Mouse (Mus musculus) left cerebral cortex, adult 9 months (tissue): ENCODE measurements around the gene Fam167b.

Source experiments
- DNase-seq, 2 experiments: peaks; one replicate each; pipeline ENCODE4 v3.0.0; 2022; ENCODE audit warnings: low spot score in 2 of 2

Gene Fam167b

DNA sequence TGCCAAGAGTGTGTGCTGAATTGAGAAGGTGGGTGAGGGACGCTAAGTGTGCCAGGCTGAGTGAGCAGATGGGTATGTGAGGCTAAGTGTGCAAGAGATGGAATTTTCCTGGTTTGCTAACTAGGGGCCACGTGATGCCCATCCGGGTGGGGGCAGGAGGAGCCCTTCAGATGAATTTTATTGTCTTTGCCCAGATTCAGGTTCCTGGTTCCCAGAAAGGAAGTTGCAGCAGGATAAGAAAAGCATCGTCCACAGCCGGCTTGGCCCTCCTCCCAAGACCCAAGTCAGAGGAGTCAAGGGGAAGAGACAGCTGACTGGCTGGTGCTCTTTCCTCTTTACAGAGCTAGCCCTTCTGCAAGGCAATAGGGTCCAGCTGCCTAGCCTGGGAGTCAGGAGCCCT is at the start of gene Fam167b:
Fam167b (minus strand) TSS at position 84 of the 400 bp plus-strand sequence.
- DNase-seq: peak in 1 of 2 experiments; percentile 20

DNA sequence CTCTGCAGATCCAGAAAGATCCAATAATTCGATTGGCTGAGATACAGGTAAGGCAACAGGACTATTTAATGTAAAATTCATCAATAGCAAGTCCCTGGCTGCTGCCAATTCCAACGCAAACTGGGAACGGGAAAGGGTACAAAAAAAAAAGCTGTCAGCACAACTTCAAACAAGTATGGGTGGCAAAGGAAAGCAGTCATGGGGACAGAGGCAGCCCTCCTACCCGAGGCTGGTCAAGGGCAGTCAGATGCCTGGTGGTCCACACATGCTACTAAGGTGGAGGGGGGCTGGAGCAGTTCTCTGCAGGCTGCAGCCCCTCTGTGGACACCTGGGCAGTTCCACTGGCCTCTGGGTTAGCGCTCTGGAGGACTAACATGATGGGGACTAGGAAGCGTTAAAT is 47.7 kb upstream of the Fam167b start:
- DNase-seq: no peak

DNA sequence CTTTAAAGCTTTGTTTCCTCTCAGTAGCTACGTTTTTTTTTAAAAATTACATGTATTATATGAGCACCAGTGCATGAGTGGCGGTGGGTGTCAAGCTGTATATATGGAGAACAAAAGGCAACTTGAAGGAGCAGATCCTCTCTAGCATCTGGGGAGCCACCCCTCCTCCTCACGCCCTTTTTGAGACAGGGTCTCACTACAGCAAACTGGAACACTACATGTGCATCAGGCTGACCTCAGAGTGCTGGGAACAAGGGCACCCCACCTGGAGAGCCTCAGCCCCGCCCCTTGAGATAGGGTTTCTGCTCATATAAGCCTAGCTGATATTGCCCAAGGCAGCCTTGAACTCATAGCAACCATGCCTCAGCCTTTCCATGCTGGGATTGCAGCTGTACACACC is 47.1 kb upstream of the Fam167b start:
- DNase-seq: no peak

DNA sequence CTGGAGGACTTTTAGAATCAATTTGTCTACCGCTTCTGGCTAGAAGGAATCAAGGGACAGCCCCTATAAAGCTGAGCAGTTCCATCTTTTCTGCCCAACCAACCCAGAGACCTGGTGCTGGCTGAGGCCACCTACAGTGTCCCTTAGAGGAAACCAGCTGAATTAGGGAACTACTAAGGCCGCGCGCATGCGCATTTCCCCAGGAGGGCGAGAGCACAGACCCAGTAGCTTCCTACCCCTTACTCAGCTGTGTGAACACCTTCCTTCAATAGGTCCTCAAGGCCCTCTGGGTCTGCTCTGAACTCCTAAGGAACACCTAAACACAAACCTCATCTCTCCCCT is 46.7 kb upstream of the Fam167b start:
- peak in 1 of 2 experiments; percentile 66 for DNase-seq

DNA sequence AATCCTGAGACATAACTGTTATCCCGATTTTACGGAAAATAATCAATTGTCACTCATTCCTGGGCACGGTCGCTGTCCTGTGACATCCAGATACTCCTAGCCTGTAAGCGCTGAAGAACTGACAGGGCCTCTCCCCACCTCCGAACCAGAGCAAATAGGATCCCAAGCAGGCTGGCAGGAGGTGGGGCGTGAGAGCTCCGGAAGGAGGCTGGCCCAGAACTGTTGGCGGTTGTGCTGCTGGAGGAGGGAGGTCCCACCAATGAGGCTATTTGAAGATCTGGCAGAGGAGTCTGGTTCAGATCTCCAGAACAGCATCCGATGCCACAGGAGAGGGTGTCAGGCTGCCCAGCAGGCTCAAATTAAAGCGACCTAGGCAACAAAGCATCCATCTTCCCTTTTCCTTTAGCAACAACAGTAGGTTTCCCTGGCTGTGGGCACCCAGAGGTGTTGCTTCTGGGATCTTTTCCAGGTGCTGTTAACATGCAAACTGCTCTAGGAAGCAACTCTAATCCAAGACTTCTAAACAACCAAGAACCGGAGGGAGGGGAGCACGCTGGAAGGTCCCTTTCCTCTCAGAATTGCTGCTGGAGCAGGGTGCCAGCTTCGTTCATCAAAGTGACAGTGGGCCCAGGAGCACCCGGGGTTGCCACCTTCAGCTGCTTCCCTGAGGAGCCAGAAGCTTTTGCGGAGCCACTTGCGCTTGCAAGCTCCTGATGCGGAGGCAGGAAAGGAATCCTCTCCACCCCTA is 46.1 kb upstream of the Fam167b start:
- DNase-seq: peak; percentile 90 to 91

DNA sequence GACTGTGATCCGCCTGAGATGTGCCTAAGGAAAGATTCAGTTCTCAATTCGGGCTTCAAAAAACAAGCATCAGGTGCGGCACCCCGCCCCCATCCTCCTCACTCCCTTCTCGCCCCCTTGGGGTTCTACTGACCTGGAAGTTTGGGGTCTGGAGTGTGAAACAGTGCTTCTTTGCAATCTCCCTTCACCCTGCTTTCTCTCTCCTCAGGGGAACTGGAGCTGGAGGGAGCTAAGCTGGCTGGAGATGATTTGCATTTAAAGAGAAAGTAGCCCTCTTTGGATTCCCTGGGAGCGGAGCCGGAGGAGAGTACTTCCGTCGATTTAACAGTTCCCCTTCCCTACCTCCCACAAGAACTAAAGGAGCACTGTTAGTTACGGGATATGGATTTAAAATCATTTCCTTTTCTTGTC is 45.3 kb upstream of the Fam167b start, which contains the start of gene Ccdc28b:
Ccdc28b (minus strand) TSS at position 267 of the 411 bp plus-strand sequence.
- peak in 1 of 2 experiments; percentile 69 for DNase-seq

DNA sequence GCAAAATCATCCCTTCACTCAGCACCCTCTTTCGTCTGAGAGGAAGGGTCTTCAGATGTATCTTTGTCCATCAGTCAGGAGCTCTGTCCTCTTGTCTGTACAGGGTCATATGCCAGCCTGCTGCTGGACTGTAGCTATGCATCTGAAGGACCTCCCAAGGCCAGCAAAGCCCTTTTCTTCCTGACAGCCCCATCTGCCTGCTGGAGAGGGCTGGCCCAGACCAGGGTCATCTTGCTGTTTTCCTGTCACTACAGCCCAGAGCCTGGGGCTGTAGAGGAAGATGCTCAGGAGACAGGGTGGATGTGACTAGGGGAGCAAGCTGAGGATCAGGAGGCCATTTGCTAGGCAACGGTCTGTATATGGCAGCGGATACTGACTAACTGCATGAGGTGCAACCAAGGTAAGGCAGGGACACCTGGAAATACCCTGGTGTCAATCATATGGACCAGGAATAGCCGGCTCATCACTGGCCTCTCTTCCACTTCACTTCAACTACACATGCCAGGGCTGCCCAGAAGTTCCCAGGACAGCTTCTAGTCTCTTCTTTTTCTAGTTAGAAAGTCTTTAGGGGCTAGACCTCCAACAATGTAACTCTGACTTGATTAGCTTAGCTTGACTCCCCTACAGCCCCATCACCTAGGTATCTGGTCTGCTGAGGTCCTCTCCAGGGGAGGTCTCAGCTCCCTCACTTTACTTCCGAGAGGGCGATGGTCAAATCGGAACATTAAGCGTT is 44.6 kb upstream of the Fam167b start:
- DNase-seq: no peak

DNA sequence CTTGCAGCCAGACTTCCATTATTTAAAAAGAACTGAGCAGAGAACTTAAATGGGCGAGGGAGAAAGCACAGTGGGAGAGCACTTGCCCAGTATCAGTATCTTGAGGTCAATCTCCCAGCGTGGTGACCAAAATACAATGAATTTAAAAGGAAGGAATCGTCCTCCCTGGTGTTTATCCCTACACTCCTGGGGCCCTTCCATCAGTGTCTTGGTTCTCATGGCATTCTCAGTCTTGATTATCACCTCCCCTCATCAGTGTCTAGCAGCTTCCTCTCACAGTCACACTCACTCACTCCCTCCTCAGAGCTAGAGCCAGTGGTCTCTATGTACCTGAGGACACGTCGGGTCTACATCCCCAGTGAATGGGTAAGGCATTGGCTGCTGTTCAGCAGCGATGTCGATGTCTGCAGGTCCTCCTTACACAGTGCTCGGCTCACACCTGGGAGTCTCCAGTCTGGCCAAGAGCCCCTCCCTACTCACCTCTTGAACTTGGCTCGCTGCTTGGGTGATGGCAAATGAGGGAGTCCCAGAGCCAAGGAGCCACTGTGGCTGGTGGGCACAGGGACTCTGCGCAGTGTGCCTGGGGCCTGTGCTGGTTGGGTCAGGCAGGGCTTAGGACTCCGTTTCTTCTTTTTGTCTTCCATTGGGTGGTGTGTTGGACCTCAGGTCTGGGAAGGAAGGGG is 43.9 kb upstream of the Fam167b start:
- DNase-seq: no peak

DNA sequence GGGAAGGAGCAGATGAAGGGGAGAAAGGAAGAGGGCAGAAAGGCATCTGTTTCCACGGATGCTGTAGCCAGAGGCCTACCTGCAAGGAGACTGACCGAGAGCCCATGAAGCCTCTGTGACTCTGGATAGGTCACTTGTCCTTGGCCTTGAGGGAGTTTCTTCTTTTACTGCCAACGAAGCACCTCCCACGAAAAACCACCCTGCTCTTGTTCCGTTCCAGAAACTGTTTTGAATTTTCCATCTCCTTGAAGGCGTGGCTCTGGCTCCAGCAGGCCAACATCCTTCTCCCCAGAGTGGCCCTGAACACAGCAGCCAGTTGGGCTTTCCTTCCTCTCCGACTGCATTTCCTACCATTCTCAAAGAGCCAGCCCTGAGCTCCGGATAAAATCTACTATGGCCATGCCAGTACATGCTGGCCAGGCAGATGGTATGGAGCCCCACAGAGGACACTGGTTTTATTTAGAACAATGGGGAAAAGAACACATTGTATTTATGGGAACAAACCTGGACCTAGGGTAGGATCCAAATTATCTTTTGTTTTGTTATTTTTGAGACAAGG is 43.0 kb upstream of the Fam167b start:
- DNase-seq: no peak

DNA sequence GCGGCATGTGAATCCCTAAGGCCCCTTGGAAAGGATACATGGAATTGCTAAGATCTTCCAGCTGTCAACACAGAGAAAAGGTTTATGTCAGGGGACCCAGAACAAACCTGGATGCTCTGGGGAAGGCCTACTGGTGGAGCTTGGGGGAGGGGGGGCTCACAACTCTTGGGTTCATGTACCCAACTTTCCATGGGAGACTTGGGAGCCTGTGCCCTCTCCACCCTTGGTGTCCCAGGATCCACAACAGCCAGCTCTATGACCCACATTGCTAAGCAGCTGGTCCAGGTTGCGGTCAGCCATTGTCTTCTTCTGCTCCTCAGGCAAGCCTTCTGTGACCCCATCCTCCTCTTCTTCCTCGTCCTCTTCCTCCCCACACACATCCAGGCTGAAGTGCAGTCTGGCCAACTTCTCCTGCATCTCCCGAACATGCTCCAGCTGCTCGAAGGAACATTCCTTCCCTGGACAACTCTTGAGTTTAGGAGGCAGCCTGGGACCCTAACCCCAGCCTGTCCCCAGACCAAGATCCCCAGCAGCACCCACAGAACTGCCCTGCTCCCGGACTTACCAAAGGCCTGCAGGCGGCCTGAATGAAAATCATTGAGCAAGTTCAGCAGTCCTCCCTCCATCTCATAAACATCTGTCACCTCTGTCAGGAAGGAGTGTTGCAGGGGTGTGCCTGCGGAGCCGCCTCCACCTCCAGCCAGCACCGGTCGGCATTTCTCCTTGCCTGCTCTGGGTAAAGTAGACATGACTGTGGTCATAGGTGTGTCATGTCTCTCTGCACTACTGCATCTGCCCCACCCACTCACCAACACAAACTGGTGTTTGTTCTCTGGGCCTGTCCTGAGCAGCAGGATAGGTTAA is 42.3 kb upstream of the Fam167b start:
- no peak for DNase-seq

DNA sequence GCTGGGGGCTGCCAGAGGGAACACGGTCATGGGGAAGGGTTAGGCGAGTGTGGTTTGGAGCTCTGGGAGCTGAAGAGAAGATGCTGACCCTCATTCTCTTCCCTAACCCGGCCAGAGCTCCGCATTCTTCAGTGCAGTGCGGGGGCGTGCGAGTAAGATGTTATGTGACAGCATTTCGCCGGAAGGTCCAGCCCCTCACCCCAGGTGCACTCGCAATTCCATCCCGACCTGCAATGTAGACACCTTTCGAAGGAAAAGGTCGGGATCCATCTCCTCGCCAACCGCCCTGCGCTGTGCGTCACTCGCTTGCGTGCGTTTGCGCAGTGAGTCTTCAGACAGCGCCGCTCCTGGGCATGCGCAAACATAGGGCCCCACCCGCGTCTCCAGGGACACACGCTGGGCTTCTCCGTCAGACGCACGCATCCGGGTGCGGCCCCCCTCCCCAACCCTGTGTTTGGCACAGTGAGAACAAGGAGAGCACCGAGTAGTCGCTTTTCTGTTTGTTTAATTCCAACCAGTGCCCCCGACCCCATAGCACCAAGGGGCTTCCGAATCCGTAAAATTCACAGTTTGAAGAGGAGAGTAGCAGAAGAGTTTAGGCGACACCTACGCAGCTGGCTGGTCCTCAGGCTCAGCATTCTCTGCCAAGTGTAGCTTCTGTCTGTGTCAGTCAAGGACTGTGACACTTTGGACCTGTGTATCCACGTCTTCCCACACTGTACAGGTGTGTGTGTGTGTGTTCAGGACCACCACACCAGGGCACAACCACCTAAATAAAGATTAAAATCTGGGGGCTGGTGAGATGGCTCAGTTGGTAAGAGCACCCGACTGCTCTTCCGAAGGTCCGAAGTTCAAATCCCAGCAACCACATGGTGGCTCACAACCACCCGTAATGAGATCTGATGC is 40.7 kb upstream of the Fam167b start, which contains the start of gene Iqcc:
Iqcc (minus strand) TSS at position 314 of the 906 bp plus-strand sequence.
- DNase-seq: peak; percentile 92 to 96

DNA sequence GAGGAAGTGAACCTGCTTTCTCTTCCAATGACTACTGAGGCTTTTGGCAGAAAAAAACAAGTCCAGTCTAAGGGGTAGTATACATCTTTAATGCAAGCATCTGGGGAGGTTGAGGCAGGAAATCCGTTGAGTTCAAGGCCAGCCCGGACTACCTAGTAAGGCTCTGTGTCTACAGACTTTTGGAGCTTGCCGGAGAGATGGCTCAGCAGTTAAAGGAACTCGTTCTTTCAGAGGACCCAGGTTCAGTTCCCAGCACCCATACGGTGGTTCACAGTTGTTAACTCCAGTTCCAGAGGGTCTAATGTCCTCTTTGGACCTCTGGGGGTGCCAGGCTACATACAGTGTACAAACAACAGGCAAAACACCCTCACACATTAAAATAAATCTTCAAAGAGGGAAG is 39.7 kb upstream of the Fam167b start:
- no peak for DNase-seq

DNA sequence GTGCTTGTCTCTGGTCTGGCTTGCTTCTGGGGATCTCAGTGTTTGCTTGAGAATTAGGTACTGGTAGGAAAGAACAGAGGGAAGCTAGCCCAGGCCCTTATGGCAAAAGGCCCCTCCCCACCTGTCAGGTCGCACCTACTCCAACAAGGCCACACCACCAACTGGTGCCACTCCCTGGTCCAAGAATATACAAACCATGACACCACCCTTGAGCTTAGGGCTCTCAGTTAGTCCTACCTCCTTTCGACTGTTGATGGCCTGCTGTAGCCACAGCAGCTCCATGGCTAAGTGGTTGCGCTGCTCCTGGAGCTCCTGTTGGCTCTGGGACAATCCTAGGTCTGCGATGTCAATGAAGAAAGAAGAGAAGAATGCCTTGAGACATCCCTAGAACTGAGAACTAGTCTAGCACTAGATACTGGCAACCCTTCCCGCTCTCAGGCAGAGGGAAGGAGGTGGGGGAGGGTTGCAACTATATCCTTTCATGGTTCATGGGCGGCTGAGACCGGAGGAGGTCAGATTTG is 38.8 kb upstream of the Fam167b start:
- no peak for DNase-seq

DNA sequence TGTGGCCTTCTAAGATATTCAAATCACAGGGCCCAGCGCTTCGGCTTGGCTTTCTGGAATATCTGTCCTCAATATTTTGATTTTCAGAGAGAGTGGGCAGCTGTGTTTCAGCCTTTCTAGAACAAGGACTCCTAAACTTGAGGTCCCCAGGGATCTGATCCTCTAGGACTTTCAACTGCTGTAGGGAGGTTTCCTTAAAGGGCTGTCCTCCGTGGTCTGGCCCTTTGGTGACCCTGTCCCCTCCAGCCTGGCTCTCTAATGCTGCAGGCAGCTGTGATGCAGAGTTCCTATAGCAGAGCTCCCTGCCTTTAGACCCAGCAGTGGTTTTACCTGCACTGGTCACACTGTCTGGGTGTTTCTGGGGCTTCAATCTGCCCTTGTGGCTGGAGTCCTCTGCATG is 38.3 kb upstream of the Fam167b start:
- no peak for DNase-seq

DNA sequence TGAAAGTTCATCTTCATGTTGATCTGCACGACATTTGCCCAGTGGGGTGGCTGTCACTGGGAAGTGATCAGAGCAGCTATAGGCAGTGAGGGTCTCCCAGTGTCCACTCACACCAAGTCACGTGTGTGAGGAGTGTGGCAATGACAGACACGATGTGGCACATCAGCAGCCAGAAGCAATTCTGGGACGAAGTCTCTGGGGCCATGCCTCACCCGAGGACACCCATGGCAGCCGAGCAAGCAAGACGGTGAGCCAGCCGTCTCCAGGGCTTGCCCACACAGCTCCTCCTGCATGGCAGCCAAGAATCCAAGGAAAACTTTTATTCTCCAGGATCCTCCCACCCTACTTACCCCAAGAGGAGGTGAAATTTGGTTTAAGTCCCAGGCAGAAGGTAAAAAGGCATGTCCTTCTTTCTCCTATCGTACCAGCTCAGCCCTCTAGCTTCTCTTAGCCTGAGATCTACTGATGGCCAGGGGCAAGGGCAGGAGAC is 37.5 kb upstream of the Fam167b start:
- no peak for DNase-seq

DNA sequence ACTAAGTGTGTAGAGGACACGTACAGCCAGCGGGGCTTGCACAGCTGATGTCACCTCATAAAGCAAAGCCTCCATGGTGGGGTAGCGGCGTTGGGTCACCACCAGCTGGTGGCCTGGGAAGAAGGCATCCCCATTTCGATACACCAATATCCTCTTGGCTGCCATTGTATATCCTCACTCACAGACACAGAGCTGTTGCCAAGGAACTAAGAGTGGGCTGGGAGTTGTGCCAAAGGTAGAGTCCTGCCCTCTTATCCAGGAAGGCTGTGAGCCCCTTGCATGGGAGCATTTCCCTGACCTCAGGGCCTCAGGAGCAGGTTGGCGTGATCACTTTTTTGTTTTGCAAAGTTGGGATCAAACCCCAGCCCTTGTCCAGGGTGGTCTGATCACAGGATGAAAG is 35.7 kb upstream of the Fam167b start, which contains the start of gene Dcdc2b:
Dcdc2b (minus strand) TSS at position 165 of the 400 bp plus-strand sequence.
- DNase-seq: no peak

DNA sequence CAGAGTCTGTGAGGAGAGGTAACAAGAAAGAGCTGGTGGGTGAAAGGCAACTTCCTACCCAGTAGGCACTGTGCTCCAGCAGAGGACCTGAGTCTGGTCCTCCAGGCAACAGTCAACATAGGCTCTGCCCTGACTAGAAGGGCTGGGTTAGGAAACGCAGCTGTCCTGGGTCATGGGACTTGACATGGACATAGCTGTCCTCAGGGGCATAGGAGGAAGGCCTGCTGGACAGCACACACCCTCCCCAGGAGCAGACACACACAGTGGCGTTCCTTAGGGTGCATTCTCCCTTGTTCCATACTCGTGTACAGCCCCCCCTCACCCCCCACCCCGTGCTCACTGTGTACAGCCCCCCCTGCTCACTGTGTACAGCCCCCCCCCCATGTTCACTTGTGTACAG is 32.1 kb upstream of the Fam167b start:
- no peak for DNase-seq

DNA sequence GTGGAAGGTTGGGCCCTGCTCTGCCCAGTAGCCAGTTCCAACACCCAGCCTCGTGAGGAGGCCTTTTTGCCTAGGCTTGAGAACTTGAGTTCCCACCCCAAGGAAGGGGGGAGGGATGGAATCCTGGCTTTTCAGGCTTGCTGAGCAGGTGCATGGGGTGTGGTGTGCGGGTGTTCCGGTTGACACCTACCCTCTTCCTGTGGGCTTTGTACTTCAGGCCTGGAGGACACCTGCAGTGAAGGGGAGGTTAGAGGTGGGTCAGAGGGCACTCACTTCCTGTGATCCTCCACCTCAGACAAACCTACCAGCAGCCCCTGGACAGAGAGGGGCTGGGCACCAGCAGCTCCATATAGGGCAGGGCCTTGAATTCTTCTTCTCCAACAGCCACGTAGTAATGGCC is 31.7 kb upstream of the Fam167b start:
- DNase-seq: no peak

DNA sequence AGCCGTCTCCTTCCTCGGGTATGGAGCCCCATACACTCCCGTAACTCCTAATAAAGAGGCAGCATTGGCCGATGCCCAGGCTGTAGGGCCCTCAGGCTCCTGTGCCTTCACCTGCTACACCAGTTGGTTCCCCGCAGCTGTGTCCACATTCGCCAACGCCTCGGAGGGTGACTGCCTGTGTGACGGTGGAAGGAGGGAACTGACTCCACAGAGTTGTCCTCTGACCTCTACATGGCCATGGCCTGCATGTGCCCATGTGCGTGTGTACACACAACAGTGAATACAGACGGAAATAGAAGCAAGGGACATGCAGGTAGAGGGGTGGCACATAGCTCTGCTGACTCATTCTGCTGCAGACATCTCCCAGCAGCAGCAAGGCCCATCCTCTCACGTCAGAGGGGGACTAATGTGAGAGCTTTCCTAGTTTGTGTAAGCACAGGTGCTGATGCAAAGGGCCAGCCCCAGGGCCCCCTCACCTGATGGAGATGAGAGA is 30.8 kb upstream of the Fam167b start:
- DNase-seq: no peak
